Mouse (Mus musculus): ENCODE measurements around the gene Dnah2. TPM values are rescaled to one million over a fixed set of nuclear protein-coding genes. Genes with fewer than 3 reads are reported as not detected.
A peak's percentile ranks its signal among the peaks of the same experiment; 100 is the strongest.

The Dnah2 gene
- polyA plus RNA-seq, 1 experiment from 2014 or later, result 0.15 TPM

DNA sequence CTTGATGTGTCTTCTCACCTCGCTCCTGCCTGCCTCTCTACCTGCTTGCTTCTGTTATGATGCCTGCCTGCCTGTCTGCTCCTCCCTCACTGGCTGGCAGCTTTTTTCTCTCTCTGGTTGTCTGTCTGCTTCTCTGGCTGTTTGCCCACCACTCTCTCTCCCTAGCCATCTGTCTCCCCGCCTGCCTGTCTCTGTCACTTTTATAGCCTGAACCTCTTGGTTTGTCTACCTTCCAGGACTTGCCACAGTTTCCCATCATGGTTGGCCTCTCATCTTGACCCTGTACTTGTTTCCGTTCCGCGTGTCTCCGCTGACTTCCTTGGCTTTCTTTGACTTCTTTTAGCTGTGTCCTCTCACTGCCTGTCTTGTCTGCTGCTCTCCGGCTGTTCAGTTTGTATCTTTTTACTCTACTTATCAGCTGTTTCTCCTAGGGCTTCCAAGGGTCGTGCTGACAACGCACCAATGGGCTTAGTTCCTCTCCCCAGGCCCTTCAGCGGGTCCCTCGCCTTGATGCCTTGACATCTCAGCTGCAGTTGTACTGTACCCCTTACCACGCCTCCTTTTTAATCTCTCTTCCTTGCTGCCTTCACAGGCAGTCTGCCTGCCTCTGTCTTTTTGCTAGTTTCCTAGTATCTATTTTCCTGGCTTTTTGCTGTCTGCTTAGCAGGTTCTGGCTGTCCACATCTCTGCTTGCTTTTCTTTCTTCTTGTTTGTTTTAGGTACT is 176.7 kb downstream of the Dnah2 start:
- Histone ChIP-seq H3K36me3 (peaks cover 8% of the 10 kb centered on the region), H3K4me3 (peak overlapping the region; percentile 3; the same call in 1 of the 2 replicates), H3K9me3 (replicated peaks) (no peaks in the 10 kb centered on the region), H3K4me2 (peak overlapping the region; percentile 42), H3K9ac (peak overlapping the region; percentile 23), H3K27ac (ENCODE audit: poor library complexity, severe bottlenecking) (peak overlapping the region; percentile 72), H3K4me1 (replicated peaks) (peaks cover 43% of the 10 kb centered on the region), H3K27me3 (replicated peaks) (no peaks in the 10 kb centered on the region)
- ATAC-seq (ENCODE audit: insufficient number of reproducible peaks, low FRiP score), result no peak
- WGBS, result 13% methylated on average over 12 of the region's 12 CpGs

DNA sequence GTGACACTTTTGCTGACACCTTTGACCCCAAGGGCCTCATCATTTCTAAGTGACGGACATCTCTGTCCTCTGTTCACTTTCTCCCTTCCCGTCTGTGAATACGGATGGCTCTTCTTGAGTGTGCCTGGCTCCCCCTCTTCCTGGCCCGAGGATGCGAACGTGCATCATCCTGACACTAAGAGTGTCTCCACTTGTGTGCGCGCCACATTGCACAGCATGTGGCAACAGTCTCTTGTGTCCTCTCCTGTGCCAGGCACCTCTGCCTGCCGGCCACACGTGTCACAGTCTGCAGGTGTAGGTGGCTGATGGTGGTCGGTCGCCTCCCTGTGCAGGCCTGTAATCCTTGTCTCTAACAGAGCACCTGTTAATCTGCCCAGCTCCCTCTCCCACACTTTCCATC is 177.3 kb downstream of the Dnah2 start:
- Histone ChIP-seq H3K27ac (ENCODE audit: poor library complexity, severe bottlenecking) (peak overlapping the region; percentile 72), H3K4me2 (peak overlapping the region; percentile 42), H3K9me3 (replicated peaks) (no peaks in the 10 kb centered on the region), H3K9ac (no peak overlapping the region), H3K36me3 (peaks cover 8% of the 10 kb centered on the region), H3K27me3 (replicated peaks) (no peaks in the 10 kb centered on the region), H3K4me1 (replicated peaks) (peaks cover 43% of the 10 kb centered on the region), H3K4me3 (no peak overlapping the region)
- WGBS, result 55% methylated on average over 12 of the region's 12 CpGs
- ATAC-seq (ENCODE audit: insufficient number of reproducible peaks, low FRiP score), result no peak

GRCm38 (mm10) chr11:69370817-69371215 is 178.1 kb downstream of the Dnah2 start:
- Histone ChIP-seq H3K36me3 (peaks cover 8% of the 10 kb centered on the region; the same call in 1 of the 2 replicates), H3K4me1 (replicated peaks) (peaks cover 48% of the 10 kb centered on the region), H3K27me3 (replicated peaks) (no peaks in the 10 kb centered on the region), H3K9me3 (replicated peaks) (no peaks in the 10 kb centered on the region), H3K4me2 (peak overlapping the region; percentile 29; the same call in 1 of the 2 replicates), H3K27ac (ENCODE audit: poor library complexity, severe bottlenecking) (peak overlapping the region; percentile 72), H3K9ac (no peak overlapping the region), H3K4me3 (no peak overlapping the region)
- no peak for ATAC-seq (ENCODE audit: insufficient number of reproducible peaks, low FRiP score)
- WGBS, result 21% methylated on average over 9 of the region's 9 CpGs

Small RNA genes lying within 50 kb of the gene (microRNA-seq; reads per million reads assigned to microRNA genes)
- gene Gm27493, result not detected

Other genes with a start within 250 kb of the Dnah2 start
- 18.6 and 21.8 TPM in 2 replicates for gene Cntrob, start 225.3 kb downstream of the Dnah2 start, polyA plus RNA-seq (2016; fragmentation: Nextera tagmentation; extraction: Ambion mirVana)
- gene Trappc1, start 225.1 kb downstream of the Dnah2 start, polyA plus RNA-seq (2016; fragmentation: Nextera tagmentation; extraction: Ambion mirVana), result 168 and 176 TPM in 2 replicates
- gene Kcnab3, start 222.9 kb downstream of the Dnah2 start, polyA plus RNA-seq (2016; fragmentation: Nextera tagmentation; extraction: Ambion mirVana), result 0.87 and 0.98 TPM in 2 replicates
- gene Rnf227, start 208.6 kb downstream of the Dnah2 start, polyA plus RNA-seq (2016; fragmentation: Nextera tagmentation; extraction: Ambion mirVana), result 6.7 and 8.5 TPM in 2 replicates
- gene Chd3, start 179.7 kb downstream of the Dnah2 start, polyA plus RNA-seq (2016; fragmentation: Nextera tagmentation; extraction: Ambion mirVana), result 19.2 and 23.5 TPM in 2 replicates
- gene Naa38, start 153.6 kb downstream of the Dnah2 start, polyA plus RNA-seq (2016; fragmentation: Nextera tagmentation; extraction: Ambion mirVana), result 147 and 150 TPM in 2 replicates
- 24.8 and 27.1 TPM in 2 replicates for gene Cyb5d1, start 153.5 kb downstream of the Dnah2 start, polyA plus RNA-seq (2016; fragmentation: Nextera tagmentation; extraction: Ambion mirVana)
- 34.4 and 35.7 TPM in 2 replicates for gene Tmem88, start 150.9 kb downstream of the Dnah2 start, polyA plus RNA-seq (2016; fragmentation: Nextera tagmentation; extraction: Ambion mirVana)
- 24.9 and 25.4 TPM in 2 replicates for gene Kdm6b, start 135.4 kb downstream of the Dnah2 start, polyA plus RNA-seq (2016; fragmentation: Nextera tagmentation; extraction: Ambion mirVana)
- 87.4 and 90.0 TPM in 2 replicates for gene Efnb3, start 11.1 kb upstream of the Dnah2 start, polyA plus RNA-seq (2016; fragmentation: Nextera tagmentation; extraction: Ambion mirVana)
- gene Wrap53, start 31.1 kb upstream of the Dnah2 start, polyA plus RNA-seq (2016; fragmentation: Nextera tagmentation; extraction: Ambion mirVana), result 18.7 and 19.5 TPM in 2 replicates
- gene Trp53, start 31.2 kb upstream of the Dnah2 start, polyA plus RNA-seq (2016; fragmentation: Nextera tagmentation; extraction: Ambion mirVana), result 76.0 and 79.1 TPM in 2 replicates
- 30.9 and 31.1 TPM in 2 replicates for gene Atp1b2, start 56.8 kb upstream of the Dnah2 start, polyA plus RNA-seq (2016; fragmentation: Nextera tagmentation; extraction: Ambion mirVana)
- gene Shbg, start 68.8 kb upstream of the Dnah2 start, polyA plus RNA-seq (2016; fragmentation: Nextera tagmentation; extraction: Ambion mirVana), result 0.13 and 0.82 TPM in 2 replicates
- 16.5 and 17.4 TPM in 2 replicates for gene Sat2, start 72.9 kb upstream of the Dnah2 start, polyA plus RNA-seq (2016; fragmentation: Nextera tagmentation; extraction: Ambion mirVana)
- 37.1 and 40.1 TPM in 2 replicates for gene Fxr2, start 83.9 kb upstream of the Dnah2 start, polyA plus RNA-seq (2016; fragmentation: Nextera tagmentation; extraction: Ambion mirVana)
- not detected in 2 replicates for gene Sox15, start 106.2 kb upstream of the Dnah2 start, polyA plus RNA-seq (2016; fragmentation: Nextera tagmentation; extraction: Ambion mirVana)
- gene Mpdu1, start 113.5 kb upstream of the Dnah2 start, polyA plus RNA-seq (2016; fragmentation: Nextera tagmentation; extraction: Ambion mirVana), result 48.6 and 53.8 TPM in 2 replicates
- gene Cd68, start 117.0 kb upstream of the Dnah2 start, polyA plus RNA-seq (2016; fragmentation: Nextera tagmentation; extraction: Ambion mirVana), result 4.3 and 5.2 TPM in 2 replicates
- 404 and 420 TPM in 2 replicates for gene Eif4a1, start 123.3 kb upstream of the Dnah2 start, polyA plus RNA-seq (2016; fragmentation: Nextera tagmentation; extraction: Ambion mirVana)
- 74.3 and 83.0 TPM in 2 replicates for gene Senp3, start 133.0 kb upstream of the Dnah2 start, polyA plus RNA-seq (2016; fragmentation: Nextera tagmentation; extraction: Ambion mirVana)
- 0.28 and 0.47 TPM in 2 replicates for gene Tnfsf13, start 136.7 kb upstream of the Dnah2 start, polyA plus RNA-seq (2016; fragmentation: Nextera tagmentation; extraction: Ambion mirVana)
- 5.6 and 6.9 TPM in 2 replicates for gene Tnfsf12, start 146.7 kb upstream of the Dnah2 start, polyA plus RNA-seq (2016; fragmentation: Nextera tagmentation; extraction: Ambion mirVana)
- 1.5 and 3.3 TPM in 2 replicates for gene Tnfsfm13, start 147.0 kb upstream of the Dnah2 start, polyA plus RNA-seq (2016; fragmentation: Nextera tagmentation; extraction: Ambion mirVana)
- 23.7 and 25.2 TPM in 2 replicates for gene Polr2a, start 209.5 kb upstream of the Dnah2 start, polyA plus RNA-seq (2016; fragmentation: Nextera tagmentation; extraction: Ambion mirVana)
- 0.33 TPM in 2 replicates for gene Slc35g3, start 212.9 kb upstream of the Dnah2 start, polyA plus RNA-seq (2016; fragmentation: Nextera tagmentation; extraction: Ambion mirVana)
- 2.9 and 3.3 TPM in 2 replicates for gene Zbtb4, start 216.8 kb upstream of the Dnah2 start, polyA plus RNA-seq (2016; fragmentation: Nextera tagmentation; extraction: Ambion mirVana)
- gene Chrnb1, start 246.8 kb upstream of the Dnah2 start, polyA plus RNA-seq (2016; fragmentation: Nextera tagmentation; extraction: Ambion mirVana), result 5.6 and 7.7 TPM in 2 replicates